Mouse (Mus musculus) heart, embryonic 14.5 days (tissue): ENCODE measurements around the gene Gm9837. TPM values are rescaled to one million over a fixed set of nuclear protein-coding genes. Genes with fewer than 3 reads are reported as not detected.

Experiments
- ATAC-seq: fragments of 200-750 bp; cut with Nextera tagmentation; 2 replicates; pipeline ENCODE4 v1.8.0; 2017; ENCODE audit warnings: low read depth, moderate TSS enrichment; ENCODE audit not compliant: insufficient number of reproducible peaks, insufficient read depth, low FRiP score
- H3K27ac ChIP-seq, 2 experiments: fragments of 200-500 bp in 1 of 2; fragments of 300-500 bp in 1 of 2; sonication (generic) in 1 of 2; replicated peaks in 1 of 2; 2 replicates each; pipeline ENCODE4 v1.5.1; 2012 to 2014; ENCODE audit warnings: low read depth in 2 of 2, low read length in 2 of 2, control low read depth in 1 of 2, mild to moderate bottlenecking in 1 of 2, mixed read lengths in 1 of 2; ENCODE audit not compliant: control insufficient read depth in 1 of 2, insufficient read depth in 1 of 2
- H3K27me3 ChIP-seq: fragments of 300-500 bp; sonication (generic); 2 replicates; pipeline ENCODE4 v1.6.1; 2014; ENCODE audit warnings: mild to moderate bottlenecking, low read length, control low read depth; ENCODE audit not compliant: control insufficient read depth, insufficient read depth
- H3K36me3 ChIP-seq: fragments of 300-500 bp; sonication (generic); 2 replicates; pipeline ENCODE4 v1.6.1; 2014; ENCODE audit warnings: mild to moderate bottlenecking, control low read depth, low read length, mixed read lengths; ENCODE audit not compliant: control insufficient read depth, insufficient read depth
- H3K4me1 ChIP-seq, 2 experiments: fragments of 200-500 bp in 1 of 2; fragments of 300-500 bp in 1 of 2; sonication (generic) in 1 of 2; 2 replicates each; pipeline ENCODE4 v1.6.1; 2012 to 2014; ENCODE audit warnings: low read length in 2 of 2, control low read depth in 1 of 2, mixed read lengths in 1 of 2; ENCODE audit not compliant: control insufficient read depth in 2 of 2, insufficient read depth in 2 of 2
- H3K4me2 ChIP-seq: fragments of 300-500 bp; sonication (generic); 2 replicates; pipeline ENCODE4 v1.6.1; 2014; ENCODE audit warnings: mild to moderate bottlenecking, low read length
- H3K4me3 ChIP-seq, 2 experiments: fragments of 200-500 bp in 1 of 2; fragments of 300-500 bp in 1 of 2; sonication (generic) in 1 of 2; 2 replicates each; pipeline ENCODE4 v1.5.1; 2012 to 2014; ENCODE audit warnings: low read length in 2 of 2, mild to moderate bottlenecking in 2 of 2, control low read depth in 1 of 2, low read depth in 1 of 2, moderate library complexity in 1 of 2; ENCODE audit not compliant: control insufficient read depth in 1 of 2, insufficient read depth in 1 of 2
- H3K9ac ChIP-seq: fragments of 300-500 bp; sonication (generic); 2 replicates; pipeline ENCODE4 v1.6.1; 2014; ENCODE audit warnings: mild to moderate bottlenecking, low read length
- H3K9me3 ChIP-seq: fragments of 300-500 bp; sonication (generic); 2 replicates; pipeline ENCODE4 v1.6.1; 2016; ENCODE audit warnings: low read length, control low read depth; ENCODE audit not compliant: control insufficient read depth
- WGBS: fragments of 180-500 bp; shearing (Covaris S2); extraction: QIAGEN DNeasy Blood & Tissue Kit; methylation state at CpG from one replicate; pipeline ENCODE4 v1.1.7; 2014; 5-methylcytosine and 5-hydroxymethylcytosine counted together
- polyA plus RNA-seq: library from polyadenylated mRNA; unstranded; fragments of >200 nt; fragmentation: Nextera tagmentation; extraction: Ambion mirVana; gene quantifications from 2 replicates; pipeline ENCODE4 v1.2.1, GENCODE M21; 2014

Gene Gm9837
- polyA plus RNA-seq, 1 experiment from 2014 or later: not detected

GRCm38 (mm10) chr11:53435504-53435903, 34.8 kb downstream of the Gm9837 start:
- H3K4me3 ChIP-seq: no peak overlapping the region
- peaks cover 2 to 5% of the 10 kb centered on the region in 2 experiments; a peak in 3 of 4 replicates for H3K4me1 ChIP-seq
- H3K9ac ChIP-seq: no peak overlapping the region
- 71% methylated on average over 8 of the region's 8 CpGs for WGBS
- no peak for ATAC-seq
- no peak overlapping the region for H3K4me2 ChIP-seq
- no peaks in the 10 kb centered on the region for H3K9me3 ChIP-seq
- no peaks in the 10 kb centered on the region for H3K27me3 ChIP-seq
- no peaks in the 10 kb centered on the region for H3K36me3 ChIP-seq
- no peak overlapping the region for H3K27ac ChIP-seq

GRCm38 (mm10) chr11:53433057-53433456, 37.2 kb downstream of the Gm9837 start:
- no peak for ATAC-seq
- Histone ChIP-seq H3K36me3 (peaks cover 10% of the 10 kb centered on the region), H3K4me1 (peaks cover 2 to 14% of the 10 kb centered on the region in 2 experiments), H3K9ac (no peak overlapping the region), H3K27ac (no peak overlapping the region), H3K4me2 (no peak overlapping the region), H3K27me3 (no peaks in the 10 kb centered on the region), H3K9me3 (no peaks in the 10 kb centered on the region), H3K4me3 (no peak overlapping the region)
- 27% methylated on average over 6 of the region's 6 CpGs for WGBS

- WGBS: 14% methylated on average over 9 of the region's 9 CpGs
- H3K36me3 ChIP-seq: peaks cover 15% of the 10 kb centered on the region
- H3K9me3 ChIP-seq: no peaks in the 10 kb centered on the region
- no peaks in the 10 kb centered on the region for H3K27me3 ChIP-seq
- peaks cover 5 to 17% of the 10 kb centered on the region in 2 experiments for H3K4me1 ChIP-seq
- peak overlapping the region; percentile 74 to 83 for H3K4me3 ChIP-seq
- H3K9ac ChIP-seq: peak overlapping the region; percentile 58
- 0 out of 2 replicates have a peak, but pooled peaks have one; percentile 2 for ATAC-seq
- peak overlapping the region; percentile 67 to 90 for H3K27ac ChIP-seq
- H3K4me2 ChIP-seq: peak overlapping the region; percentile 69
Observed at GRCm38 (mm10) chr11:53431347-53432056, 38.8 kb downstream of the Gm9837 start.

GRCm38 (mm10) chr11:53430670-53431346, 39.5 kb downstream of the Gm9837 start, which contains the start of the genes Uqcrq and Gdf9:
Uqcrq (minus strand) TSS chr11:53430831.
Gdf9 (plus strand) TSS chr11:53431023.
- H3K27ac ChIP-seq: peak within 1 kb of the TSS; percentile 89 to 90
- under 1% methylated on average over 44 of the region's 44 CpGs for WGBS
- peak within 1 kb of the TSS; percentile 87 for H3K9ac ChIP-seq
- H3K36me3 ChIP-seq: peaks cover 15% of the 10 kb centered on the region
- H3K27me3 ChIP-seq: no peaks in the 10 kb centered on the region
- peaks cover 5 to 23% of the 10 kb centered on the region in 2 experiments for H3K4me1 ChIP-seq
- peak within 1 kb of the TSS; percentile 87 for H3K4me2 ChIP-seq
- H3K4me3 ChIP-seq: peak within 1 kb of the TSS; percentile 74 to 83
- H3K9me3 ChIP-seq: no peaks in the 10 kb centered on the region
- peak; percentile 96 for ATAC-seq

- peak overlapping the region; percentile 74 to 83 for H3K4me3 ChIP-seq
- H3K27me3 ChIP-seq: no peaks in the 10 kb centered on the region
- no peaks in the 10 kb centered on the region for H3K9me3 ChIP-seq
- peak overlapping the region; percentile 89 to 90 for H3K27ac ChIP-seq
- peaks cover 5 to 28% of the 10 kb centered on the region in 2 experiments for H3K4me1 ChIP-seq
- peak overlapping the region; percentile 87 for H3K4me2 ChIP-seq
- peak overlapping the region; percentile 87 for H3K9ac ChIP-seq
- peak; percentile 23 for ATAC-seq
- peaks cover 15% of the 10 kb centered on the region for H3K36me3 ChIP-seq
- WGBS: 0% methylated on average over 34 of the region's 34 CpGs
Observed at GRCm38 (mm10) chr11:53430300-53430669, 40.0 kb downstream of the Gm9837 start.

- Histone ChIP-seq H3K27me3 (no peaks in the 10 kb centered on the region), H3K36me3 (peaks cover 15% of the 10 kb centered on the region), H3K4me2 (peak overlapping the region; percentile 87), H3K9ac (peak overlapping the region; percentile 87; the same call in 1 of the 2 replicates), H3K9me3 (no peaks in the 10 kb centered on the region), H3K4me3 (peak overlapping the region in 1 of 2 experiments; percentile 74; a peak in 1 of 4 replicates), H3K4me1 (peaks cover 7 to 31% of the 10 kb centered on the region in 2 experiments), H3K27ac (no peak overlapping the region)
- no peak for ATAC-seq
Observed at GRCm38 (mm10) chr11:53429182-53429581, 41.1 kb downstream of the Gm9837 start.

- no peak overlapping the region for H3K9ac ChIP-seq
- ATAC-seq: no peak
- 96% methylated on average over 5 of the region's 5 CpGs for WGBS
Observed at GRCm38 (mm10) chr11:53428716-53429057, 41.6 kb downstream of the Gm9837 start.

More at GRCm38 (mm10) chr11:53428716-53429057, 41.6 kb downstream of the Gm9837 start:
- no peak overlapping the region for H3K27ac ChIP-seq
- H3K36me3 ChIP-seq: peaks cover 15% of the 10 kb centered on the region
- peaks cover 7 to 31% of the 10 kb centered on the region in 2 experiments for H3K4me1 ChIP-seq
- no peak overlapping the region for H3K4me2 ChIP-seq
- H3K9me3 ChIP-seq: no peaks in the 10 kb centered on the region
- H3K4me3 ChIP-seq: no peak overlapping the region
- H3K27me3 ChIP-seq: no peaks in the 10 kb centered on the region
